Mouse (Mus musculus): ENCODE data around the gene Dennd5a. TPM values are rescaled to one million over a fixed set of nuclear protein-coding genes. Genes with fewer than 3 reads are reported as not detected.
A peak's percentile ranks its signal among the peaks of the same experiment; 100 is the strongest.

The Dennd5a gene
- polyA plus RNA-seq (2014; fragmentation: Nextera tagmentation; extraction: Ambion mirVana) = 62.6 and 66.1 TPM in 2 replicates

GRCm38 (mm10) chr7:109959716-109960612 lies at the start of gene Dennd5a:
Dennd5a (minus strand) TSS chr7:109960470.
- Histone ChIP-seq H3K4me1 (ENCODE audit: control insufficient read depth in 2 of 2, insufficient read depth in 2 of 2, low read length in 2 of 2) (peaks cover 4 to 32% of the 10 kb centered on the region in 2 experiments), H3K27me3 (ENCODE audit: control insufficient read depth, insufficient read depth, low read length) (no peaks in the 10 kb centered on the region), H3K4me2 (ENCODE audit: low read length) (peak within 1 kb of the TSS; percentile 76), H3K9me3 (ENCODE audit: control insufficient read depth, low read length) (0 out of 2 replicates have a peak, but pooled peaks cover 3% of the 10 kb centered on the region), H3K27ac (replicated peaks in 1 of 2; ENCODE audit: control insufficient read depth in 1 of 2, insufficient read depth in 1 of 2, low read depth in 2 of 2, low read length in 2 of 2) (peak within 1 kb of the TSS; percentile 81 to 98), H3K9ac (ENCODE audit: low read length) (peak within 1 kb of the TSS; percentile 97), H3K36me3 (ENCODE audit: control insufficient read depth, insufficient read depth, low read length) (no peaks in the 10 kb centered on the region), H3K4me3 (ENCODE audit: control insufficient read depth in 1 of 2, insufficient read depth in 1 of 2, low read depth in 1 of 2, low read length in 2 of 2) (peak within 1 kb of the TSS; percentile 74 to 79)
- under 1% methylated on average over 96 of the region's 107 CpGs for WGBS
- peak; percentile 88 for ATAC-seq (ENCODE audit: insufficient number of reproducible peaks, insufficient read depth, low FRiP score, low read depth)

DNA sequence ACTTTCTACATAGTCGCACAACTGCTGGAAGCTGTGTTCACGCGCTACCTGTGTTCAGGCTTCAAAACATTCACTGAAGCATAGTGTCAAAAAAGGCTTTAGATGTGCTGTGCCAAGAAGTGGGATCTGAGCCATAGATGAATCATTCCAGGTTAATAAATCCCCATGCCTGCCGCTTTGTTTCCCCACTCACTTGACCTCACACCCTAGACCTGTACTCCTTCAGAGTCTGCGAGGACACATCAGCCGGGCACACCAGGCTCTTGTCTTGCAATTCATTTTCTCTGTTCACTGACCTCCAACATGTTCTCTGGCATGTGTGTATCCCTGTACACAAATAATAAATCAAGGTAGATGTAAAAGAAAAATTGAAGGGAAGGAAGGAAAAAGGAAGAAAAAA lies 48.8 kb upstream of the Dennd5a start:
- H3K27me3 ChIP-seq (ENCODE audit: control insufficient read depth, insufficient read depth, low read length) = no peaks in the 10 kb centered on the region
- H3K36me3 ChIP-seq (ENCODE audit: control insufficient read depth, insufficient read depth, low read length) = no peaks in the 10 kb centered on the region
- no peaks in the 10 kb centered on the region for H3K9me3 ChIP-seq (ENCODE audit: control insufficient read depth, low read length)
- H3K4me2 ChIP-seq (ENCODE audit: low read length) = no peak overlapping the region
- ATAC-seq (ENCODE audit: insufficient number of reproducible peaks, insufficient read depth, low FRiP score, low read depth) = no peak
- no peak overlapping the region for H3K27ac ChIP-seq (replicated peaks in 1 of 2; ENCODE audit: control insufficient read depth in 1 of 2, insufficient read depth in 1 of 2, low read depth in 2 of 2, low read length in 2 of 2)
- no peaks in the 10 kb centered on the region for H3K4me1 ChIP-seq (ENCODE audit: control insufficient read depth in 2 of 2, insufficient read depth in 2 of 2, low read length in 2 of 2)
- no peak overlapping the region for H3K9ac ChIP-seq (ENCODE audit: low read length)
- no peak overlapping the region for H3K4me3 ChIP-seq (ENCODE audit: control insufficient read depth in 1 of 2, insufficient read depth in 1 of 2, low read depth in 1 of 2, low read length in 2 of 2)
- 88% methylated on average over 6 of the region's 6 CpGs for WGBS

- Histone ChIP-seq H3K9ac (ENCODE audit: low read length) (no peak overlapping the region), H3K27ac (replicated peaks in 1 of 2; ENCODE audit: control insufficient read depth in 1 of 2, insufficient read depth in 1 of 2, low read depth in 2 of 2, low read length in 2 of 2) (no peak overlapping the region), H3K27me3 (ENCODE audit: control insufficient read depth, insufficient read depth, low read length) (no peaks in the 10 kb centered on the region), H3K4me1 (ENCODE audit: control insufficient read depth in 2 of 2, insufficient read depth in 2 of 2, low read length in 2 of 2) (no peaks in the 10 kb centered on the region), H3K9me3 (ENCODE audit: control insufficient read depth, low read length) (no peaks in the 10 kb centered on the region), H3K36me3 (ENCODE audit: control insufficient read depth, insufficient read depth, low read length) (no peaks in the 10 kb centered on the region), H3K4me2 (ENCODE audit: low read length) (no peak overlapping the region), H3K4me3 (ENCODE audit: control insufficient read depth in 1 of 2, insufficient read depth in 1 of 2, low read depth in 1 of 2, low read length in 2 of 2) (no peak overlapping the region)
- 89% methylated on average over 1 of the region's 1 CpGs for WGBS
- ATAC-seq (ENCODE audit: insufficient number of reproducible peaks, insufficient read depth, low FRiP score, low read depth) = no peak
Observed at GRCm38 (mm10) chr7:110008513-110008912, 48.2 kb upstream of the Dennd5a start.

DNA sequence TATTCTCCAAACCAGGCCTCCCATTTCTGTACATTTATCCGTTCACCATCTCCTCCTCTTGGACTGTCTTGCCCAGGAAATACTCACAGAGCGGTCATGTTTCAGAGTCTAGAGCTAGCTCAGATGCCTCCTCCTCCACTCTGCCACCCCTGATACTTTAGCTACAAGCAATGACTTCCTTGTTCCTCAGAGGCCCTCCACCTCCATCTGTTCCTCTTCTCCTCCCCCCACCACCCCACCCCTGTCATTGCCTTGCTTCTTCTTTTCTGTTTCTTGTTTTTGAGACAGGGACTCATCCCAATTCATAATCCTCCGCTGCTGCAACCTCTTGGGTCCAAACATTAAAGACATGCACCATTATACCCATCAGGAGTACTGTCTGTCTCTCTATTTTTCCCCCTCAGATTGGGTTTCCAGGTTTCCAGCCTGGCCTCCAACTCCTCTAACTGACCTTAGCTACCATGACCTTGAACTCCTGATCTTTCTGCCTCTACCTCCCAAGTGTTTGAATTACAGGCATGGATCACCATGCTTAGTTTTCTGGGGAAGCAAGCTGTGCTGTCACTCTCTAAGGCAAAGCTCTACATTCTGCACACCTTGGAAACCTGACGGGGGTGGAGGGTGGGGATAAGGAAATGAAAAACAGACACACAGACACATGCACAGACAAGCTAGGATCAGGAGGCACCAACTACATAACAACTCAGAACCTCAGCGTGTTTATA lies 46.4 kb upstream of the Dennd5a start:
- no peak overlapping the region for H3K9ac ChIP-seq (ENCODE audit: low read length)
- H3K36me3 ChIP-seq (ENCODE audit: control insufficient read depth, insufficient read depth, low read length) = no peaks in the 10 kb centered on the region
- no peak overlapping the region for H3K27ac ChIP-seq (replicated peaks in 1 of 2; ENCODE audit: control insufficient read depth in 1 of 2, insufficient read depth in 1 of 2, low read depth in 2 of 2, low read length in 2 of 2)
- no peak overlapping the region for H3K4me2 ChIP-seq (ENCODE audit: low read length)
- H3K4me1 ChIP-seq (ENCODE audit: control insufficient read depth in 2 of 2, insufficient read depth in 2 of 2, low read length in 2 of 2) = peaks cover 4 to 7% of the 10 kb centered on the region in 2 experiments; a peak in 3 of 4 replicates
- no peaks in the 10 kb centered on the region for H3K9me3 ChIP-seq (ENCODE audit: control insufficient read depth, low read length)
- H3K27me3 ChIP-seq (ENCODE audit: control insufficient read depth, insufficient read depth, low read length) = no peaks in the 10 kb centered on the region
- ATAC-seq (ENCODE audit: insufficient number of reproducible peaks, insufficient read depth, low FRiP score, low read depth) = no peak
- 73% methylated on average over 5 of the region's 5 CpGs for WGBS
- H3K4me3 ChIP-seq (ENCODE audit: control insufficient read depth in 1 of 2, insufficient read depth in 1 of 2, low read depth in 1 of 2, low read length in 2 of 2) = no peak overlapping the region

DNA sequence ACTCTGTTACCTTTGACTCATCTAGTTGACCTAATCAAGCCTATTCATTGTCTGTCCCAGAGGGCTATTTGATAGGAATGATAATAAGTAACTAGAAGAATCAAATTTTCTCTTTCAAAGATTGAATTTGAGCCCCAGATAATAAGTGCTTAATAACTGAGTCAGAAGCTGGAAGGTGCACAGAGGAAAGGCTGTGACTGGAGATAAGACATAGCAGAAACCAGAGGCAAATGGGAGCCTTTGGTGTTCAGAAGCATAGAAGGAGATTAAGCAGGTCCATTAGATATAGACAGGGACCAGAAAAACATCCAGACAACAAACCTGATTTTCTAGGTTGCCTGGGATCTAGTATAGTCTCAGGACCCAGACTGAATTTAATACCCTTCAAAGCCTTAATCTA lies 45.7 kb upstream of the Dennd5a start:
- ATAC-seq (ENCODE audit: insufficient number of reproducible peaks, insufficient read depth, low FRiP score, low read depth) = no peak
- H3K4me2 ChIP-seq (ENCODE audit: low read length) = no peak overlapping the region
- no peak overlapping the region for H3K9ac ChIP-seq (ENCODE audit: low read length)
- no peak overlapping the region for H3K27ac ChIP-seq (replicated peaks in 1 of 2; ENCODE audit: control insufficient read depth in 1 of 2, insufficient read depth in 1 of 2, low read depth in 2 of 2, low read length in 2 of 2)
- no peaks in the 10 kb centered on the region for H3K9me3 ChIP-seq (ENCODE audit: control insufficient read depth, low read length)
- H3K4me1 ChIP-seq (ENCODE audit: control insufficient read depth in 2 of 2, insufficient read depth in 2 of 2, low read length in 2 of 2) = peaks cover 4 to 7% of the 10 kb centered on the region in 2 experiments; a peak in 3 of 4 replicates
- H3K36me3 ChIP-seq (ENCODE audit: control insufficient read depth, insufficient read depth, low read length) = no peaks in the 10 kb centered on the region
- no peaks in the 10 kb centered on the region for H3K27me3 ChIP-seq (ENCODE audit: control insufficient read depth, insufficient read depth, low read length)
- no peak overlapping the region for H3K4me3 ChIP-seq (ENCODE audit: control insufficient read depth in 1 of 2, insufficient read depth in 1 of 2, low read depth in 1 of 2, low read length in 2 of 2)

- H3K9ac ChIP-seq (ENCODE audit: low read length) = peak overlapping the region; percentile 64
- WGBS = 8% methylated on average over 20 of the region's 20 CpGs
- H3K9me3 ChIP-seq (ENCODE audit: control insufficient read depth, low read length) = no peaks in the 10 kb centered on the region
- H3K4me2 ChIP-seq (ENCODE audit: low read length) = peak overlapping the region; percentile 59
- H3K27ac ChIP-seq (replicated peaks in 1 of 2; ENCODE audit: control insufficient read depth in 1 of 2, insufficient read depth in 1 of 2, low read depth in 2 of 2, low read length in 2 of 2) = no peak overlapping the region
- ATAC-seq (ENCODE audit: insufficient number of reproducible peaks, insufficient read depth, low FRiP score, low read depth) = peak; percentile 71
- H3K36me3 ChIP-seq (ENCODE audit: control insufficient read depth, insufficient read depth, low read length) = no peaks in the 10 kb centered on the region
- no peaks in the 10 kb centered on the region for H3K27me3 ChIP-seq (ENCODE audit: control insufficient read depth, insufficient read depth, low read length)
- peak overlapping the region; percentile 17 to 29; a peak in 3 of 4 replicates for H3K4me3 ChIP-seq (ENCODE audit: control insufficient read depth in 1 of 2, insufficient read depth in 1 of 2, low read depth in 1 of 2, low read length in 2 of 2)
- peaks cover 4 to 7% of the 10 kb centered on the region in 2 experiments; a peak in 3 of 4 replicates for H3K4me1 ChIP-seq (ENCODE audit: control insufficient read depth in 2 of 2, insufficient read depth in 2 of 2, low read length in 2 of 2)
Observed at GRCm38 (mm10) chr7:110002968-110003367, 42.7 kb upstream of the Dennd5a start.

- Histone ChIP-seq H3K4me2 (ENCODE audit: low read length) (no peak overlapping the region), H3K27ac (replicated peaks in 1 of 2; ENCODE audit: control insufficient read depth in 1 of 2, insufficient read depth in 1 of 2, low read depth in 2 of 2, low read length in 2 of 2) (no peak overlapping the region), H3K36me3 (ENCODE audit: control insufficient read depth, insufficient read depth, low read length) (no peaks in the 10 kb centered on the region), H3K4me1 (ENCODE audit: control insufficient read depth in 2 of 2, insufficient read depth in 2 of 2, low read length in 2 of 2) (peaks cover 4 to 7% of the 10 kb centered on the region in 2 experiments; a peak in 3 of 4 replicates), H3K9ac (ENCODE audit: low read length) (no peak overlapping the region), H3K9me3 (ENCODE audit: control insufficient read depth, low read length) (no peaks in the 10 kb centered on the region), H3K27me3 (ENCODE audit: control insufficient read depth, insufficient read depth, low read length) (no peaks in the 10 kb centered on the region), H3K4me3 (ENCODE audit: control insufficient read depth in 1 of 2, insufficient read depth in 1 of 2, low read depth in 1 of 2, low read length in 2 of 2) (no peak overlapping the region)
- no peak for ATAC-seq (ENCODE audit: insufficient number of reproducible peaks, insufficient read depth, low FRiP score, low read depth)
Observed at GRCm38 (mm10) chr7:110002092-110002491, 41.8 kb upstream of the Dennd5a start.

Data from heart, embryonic 14.5 days (tissue).